Mouse (Mus musculus): Measurements from ENCODE around the gene Nup155.
"Not testable (repeated sequence)": the region's sequence is repeated elsewhere in the genome, so short reads cannot be mapped to it uniquely, and the experiment has no call there.

The Nup155 gene

DNA sequence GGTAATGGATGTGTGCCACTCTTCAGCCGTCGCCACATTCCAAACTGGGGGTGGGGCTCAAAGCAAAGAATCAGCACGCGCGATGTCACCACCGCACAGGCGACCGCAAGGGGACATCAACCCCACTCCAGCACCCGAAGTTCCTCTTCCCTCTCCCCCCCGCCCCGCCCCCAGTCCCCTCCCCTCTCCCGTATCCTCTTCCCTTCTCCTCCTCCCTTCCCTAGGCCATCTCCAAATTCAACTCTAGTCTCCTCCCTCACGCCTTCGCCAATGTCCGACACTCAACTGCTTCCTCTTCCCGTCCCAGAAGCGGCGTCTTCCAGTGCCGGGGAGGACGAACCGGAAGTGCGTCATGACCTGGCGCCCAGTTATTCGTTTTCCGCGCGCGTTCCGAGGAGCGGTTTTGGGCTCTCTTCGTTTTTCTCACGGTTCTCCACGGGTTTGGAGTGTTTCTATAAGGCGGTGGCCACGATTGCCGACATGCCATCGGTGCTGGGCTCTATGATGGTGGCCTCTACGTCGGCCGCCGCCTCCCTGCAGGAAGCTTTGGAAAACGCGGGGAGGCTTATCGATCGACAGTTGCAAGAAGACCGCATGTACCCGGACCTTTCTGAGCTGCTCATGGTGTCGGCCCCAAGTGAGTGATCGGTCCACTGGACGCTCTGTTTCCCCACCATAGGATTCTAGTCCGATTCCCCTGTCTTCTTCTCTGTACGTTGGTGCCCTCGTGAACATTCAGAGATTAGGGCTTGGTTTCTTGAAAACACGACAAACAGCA lies at the start of gene Nup155:
TSS of gene Nup155 (plus strand) at position 308 of the 778 bp plus-strand sequence.
- DNase-seq (ENCODE audit: low spot score), result peak; percentile 89

DNA sequence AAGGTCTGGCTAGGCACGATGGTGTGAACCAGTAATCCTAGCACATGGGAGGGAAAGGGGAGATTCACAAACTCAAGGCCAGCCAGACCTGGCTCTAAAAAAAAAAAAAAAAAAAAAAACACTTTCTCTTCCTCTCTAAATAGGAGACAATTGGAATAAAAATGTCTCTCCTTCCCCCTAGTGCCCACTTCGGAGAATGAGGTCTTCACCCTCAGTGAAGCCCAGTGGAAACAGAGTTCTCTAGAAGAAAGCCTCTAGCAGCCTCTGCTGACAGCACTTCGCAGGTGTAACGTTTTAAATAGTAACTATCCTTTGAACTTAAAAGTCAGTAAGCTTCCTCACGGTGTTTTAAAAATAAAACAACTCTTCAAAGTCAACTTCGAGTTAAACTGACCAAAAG lies 43.9 kb upstream of the Nup155 start:
- no peak for DNase-seq (ENCODE audit: low spot score)

DNA sequence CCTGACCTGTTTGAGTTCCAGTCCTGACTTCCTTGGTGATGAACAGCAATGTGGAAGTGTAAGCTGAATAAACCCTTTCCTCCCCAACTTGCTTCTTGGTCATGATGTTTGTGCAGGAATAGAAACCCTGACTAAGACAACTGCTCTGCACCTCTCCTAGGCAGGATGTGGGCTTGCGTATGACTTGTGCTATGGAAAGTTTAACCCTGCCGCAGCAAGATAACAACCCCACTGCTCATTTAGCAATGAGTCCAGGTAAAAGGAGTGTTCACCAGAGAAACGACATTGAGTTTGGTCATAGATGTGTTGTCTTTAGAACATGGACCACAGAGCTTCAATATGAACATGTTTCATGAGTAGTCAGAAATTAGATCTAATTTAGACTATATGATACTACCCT lies 35.9 kb upstream of the Nup155 start:
- not testable (repeated sequence) for DNase-seq (ENCODE audit: low spot score)

DNA sequence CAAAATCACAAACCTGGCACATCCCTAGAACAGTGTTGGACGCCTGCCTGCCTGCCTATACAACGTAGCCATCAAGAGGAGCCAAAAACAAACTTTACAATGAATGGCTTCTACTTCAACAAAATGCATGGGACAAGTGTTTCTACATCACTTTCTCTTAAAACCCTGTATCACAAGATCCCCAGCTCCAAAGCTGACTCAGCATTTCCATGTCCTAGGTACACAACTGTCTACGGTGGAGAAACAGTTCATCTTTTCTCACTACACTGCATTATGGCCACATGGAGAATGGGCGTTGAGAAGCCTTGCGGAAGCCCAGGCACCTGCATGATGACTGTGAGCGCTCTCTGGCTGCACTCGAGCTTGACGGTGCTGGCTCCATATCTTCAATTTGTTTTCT lies 26.9 kb upstream of the Nup155 start:
- DNase-seq (ENCODE audit: low spot score), result no peak

DNA sequence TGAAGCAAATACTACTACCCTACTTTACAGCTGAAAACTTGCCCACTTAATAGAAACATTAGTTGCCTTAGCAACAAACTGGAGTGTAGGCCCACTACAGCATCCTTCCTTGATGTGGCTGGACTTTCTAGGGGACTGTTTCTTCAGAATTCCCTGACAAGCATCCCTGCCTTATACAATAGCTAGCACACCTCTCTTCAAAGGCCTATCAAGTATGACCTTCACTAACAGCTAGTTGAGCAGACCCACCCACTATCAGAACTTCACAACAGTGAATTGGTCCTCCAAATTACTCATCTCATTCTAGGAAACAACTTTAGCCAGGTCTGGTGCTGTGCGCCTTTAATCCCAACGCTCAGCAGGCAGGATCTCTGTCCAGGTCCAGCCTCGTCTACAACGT lies 21.8 kb upstream of the Nup155 start:
- DNase-seq (ENCODE audit: low spot score), result no peak

DNA sequence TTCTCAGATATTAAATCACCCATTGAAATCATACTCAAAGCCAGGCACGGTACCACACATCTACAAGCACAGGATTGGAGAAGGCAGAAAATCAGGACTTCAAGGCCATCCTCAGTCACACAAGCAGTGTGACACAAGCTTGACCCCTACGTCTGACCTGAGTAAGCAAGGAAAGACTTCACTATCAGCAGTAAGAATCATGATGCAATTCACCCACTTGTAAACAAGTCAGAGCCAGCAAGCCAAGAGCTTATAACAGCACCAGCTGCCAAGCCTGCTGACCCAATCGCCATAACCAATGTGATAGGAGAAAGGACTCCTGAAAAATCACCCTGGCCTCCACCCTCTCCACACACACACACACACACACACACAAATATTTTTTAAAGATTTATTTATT lies 20.4 kb upstream of the Nup155 start:
- no peak for DNase-seq (ENCODE audit: low spot score)

DNA sequence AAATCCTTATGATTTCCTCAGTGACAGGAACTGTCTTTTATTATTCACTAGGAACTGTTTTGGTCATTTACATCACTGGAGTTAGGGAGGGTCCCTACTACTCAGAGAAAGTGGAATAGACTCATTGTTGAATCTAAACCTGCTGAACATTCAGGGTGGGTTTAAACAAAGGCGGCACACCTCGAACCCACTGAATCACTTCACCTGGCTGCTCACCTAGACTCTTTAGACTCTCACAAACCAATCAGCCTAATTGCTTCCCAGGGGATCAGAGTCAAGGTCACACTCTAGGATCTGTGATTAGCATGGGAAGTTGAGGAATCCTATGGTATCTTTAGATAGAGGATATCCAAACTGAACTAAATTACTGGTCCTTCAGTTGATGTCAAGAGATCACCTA lies 18.4 kb upstream of the Nup155 start:
- no peak for DNase-seq (ENCODE audit: low spot score)

DNA sequence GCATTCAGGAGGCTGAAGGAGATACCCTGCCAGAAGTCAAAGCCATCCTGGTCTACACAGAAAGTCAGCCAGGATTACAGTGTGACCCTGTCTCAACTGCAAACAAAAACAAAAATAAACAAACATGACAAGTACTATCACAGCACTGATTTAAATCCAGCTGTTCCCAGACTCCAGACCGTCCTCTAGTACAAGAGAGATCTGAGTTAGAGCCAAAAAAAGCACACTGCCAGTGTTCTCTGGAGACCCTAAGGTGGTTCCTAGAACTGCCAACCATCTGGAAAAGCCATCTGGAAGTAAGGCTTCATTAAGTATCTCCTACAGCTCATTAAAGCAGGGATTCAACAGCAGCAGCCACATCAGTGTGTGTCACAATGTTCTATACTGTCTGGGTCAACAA lies 16.4 kb upstream of the Nup155 start:
- DNase-seq (ENCODE audit: low spot score), result not testable (repeated sequence)

DNA sequence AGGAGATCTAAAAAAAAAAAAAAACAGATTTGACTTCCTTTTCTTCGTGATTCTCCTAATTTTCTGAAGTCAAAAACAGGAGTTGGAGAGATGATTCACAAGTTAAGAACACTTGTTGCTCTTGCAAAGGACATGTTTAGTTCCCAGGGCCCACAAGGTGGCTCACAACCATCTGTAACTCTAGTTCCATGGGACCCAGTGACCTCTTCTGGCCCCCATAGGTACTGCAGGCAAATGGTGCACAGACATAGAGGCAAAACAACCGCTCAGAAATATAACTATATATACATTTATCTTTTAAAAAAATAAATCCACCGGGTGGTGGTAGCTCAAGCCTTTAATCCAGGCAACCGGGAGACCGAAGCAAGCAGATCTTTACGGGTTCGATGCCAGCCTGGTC lies 11.2 kb upstream of the Nup155 start:
- DNase-seq (ENCODE audit: low spot score), result peak; percentile 84

DNA sequence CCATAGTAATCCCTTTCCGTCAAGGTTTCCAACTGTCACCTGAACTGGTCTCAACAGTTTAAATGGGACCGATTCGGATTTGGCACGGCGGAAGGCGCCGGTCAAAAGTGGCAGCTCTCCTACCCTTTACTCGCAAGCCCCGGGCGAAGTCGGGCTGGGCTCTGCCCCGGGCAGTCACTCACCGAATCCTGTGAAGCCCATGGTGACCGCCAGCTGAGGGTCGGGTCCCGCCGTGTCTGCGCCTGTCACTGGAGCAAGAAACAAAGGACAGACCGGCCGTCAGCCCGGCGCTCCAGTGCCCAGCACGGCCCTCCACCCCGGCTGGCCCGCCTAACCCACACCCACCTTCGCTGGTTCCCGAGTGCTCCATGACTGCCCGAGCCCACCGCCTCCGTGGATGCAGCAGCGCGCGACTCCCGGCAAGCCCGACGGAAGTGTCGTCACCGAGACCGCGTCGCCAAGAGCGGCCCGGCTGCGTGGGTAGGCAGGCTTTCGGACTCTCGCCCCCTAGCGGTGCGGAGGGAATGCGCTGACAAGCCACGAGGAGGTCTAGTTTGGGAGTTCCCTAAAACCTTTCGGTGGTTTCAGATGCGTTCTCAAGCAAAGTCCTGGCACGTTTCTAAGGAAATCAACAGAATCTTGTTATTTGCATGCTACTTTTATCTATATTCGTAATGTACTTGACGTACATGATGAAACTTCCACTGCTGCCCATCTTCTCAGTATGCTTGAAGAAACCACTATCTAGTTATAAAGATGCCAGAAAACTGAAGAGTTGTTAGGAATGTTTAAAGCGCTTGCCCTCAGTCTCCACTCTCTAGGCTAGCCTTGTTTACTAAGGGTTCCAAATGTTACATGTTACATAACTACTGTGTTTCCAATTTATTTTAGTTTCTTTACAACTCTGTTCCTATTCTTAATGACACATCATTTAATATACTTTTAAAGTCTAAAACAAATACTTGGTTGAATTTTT lies 10.0 kb upstream of the Nup155 start, which contains the start of gene Wdr70:
TSS of gene Wdr70 (minus strand) at position 436 of the 976 bp plus-strand sequence.
- peak; percentile 95 for DNase-seq (ENCODE audit: low spot score)

DNA sequence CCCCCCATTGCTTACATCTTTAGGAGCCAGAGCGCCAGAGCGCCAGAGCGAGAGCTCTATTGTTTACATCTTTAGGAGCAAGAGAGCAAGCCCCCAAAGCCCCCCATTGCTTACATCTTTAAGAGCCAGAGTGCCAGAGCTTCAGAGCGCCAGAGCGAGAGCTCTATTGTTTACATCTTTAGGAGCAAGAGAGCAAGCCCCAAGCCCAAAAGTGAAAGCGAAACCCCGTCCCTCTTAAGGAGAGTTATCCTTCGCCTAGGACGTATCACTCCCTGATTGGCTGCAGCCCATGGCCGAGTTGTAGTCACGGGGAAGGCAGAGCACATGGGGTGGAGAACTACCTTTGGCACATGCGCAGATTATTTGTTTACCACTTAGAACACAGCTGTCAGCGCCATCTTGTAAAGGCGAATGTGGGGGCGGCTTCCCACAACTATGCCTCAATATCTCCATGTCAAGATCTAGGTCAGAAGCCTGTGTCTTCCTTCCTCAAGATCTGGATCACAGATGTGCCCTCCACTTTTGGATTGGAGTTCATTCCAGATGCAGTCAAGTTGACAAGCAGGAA lies 7.0 kb upstream of the Nup155 start:
- not testable (repeated sequence) for DNase-seq (ENCODE audit: low spot score)

DNA sequence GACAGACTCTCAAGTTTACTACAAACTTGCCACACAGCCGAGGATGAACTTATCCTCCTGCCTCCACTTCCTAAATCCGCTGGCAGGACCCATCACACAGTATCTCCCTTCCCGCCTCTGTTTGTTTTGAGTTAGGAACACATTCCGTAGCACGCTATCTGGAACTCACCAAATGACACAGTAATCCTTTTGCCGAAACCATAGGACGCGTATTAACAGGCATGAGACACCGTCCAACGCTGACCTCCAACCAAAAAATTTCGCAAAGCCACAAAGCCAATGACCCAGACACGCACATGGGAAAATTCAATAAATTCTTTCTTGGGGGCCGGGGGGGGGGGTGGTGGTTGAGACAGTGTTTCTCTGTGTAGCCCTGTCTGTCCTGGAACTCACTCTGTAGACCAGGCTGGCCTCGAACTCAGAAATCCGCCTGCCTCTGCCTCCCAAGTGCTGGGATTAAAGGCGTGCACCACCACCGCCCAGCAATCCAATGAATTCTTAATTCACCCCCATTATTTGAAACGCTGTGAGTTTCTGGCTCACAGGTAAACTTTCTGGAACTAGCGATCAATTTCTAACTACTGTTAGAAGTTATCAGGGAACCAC lies 610 bp upstream of the Nup155 start:
- no peak for DNase-seq (ENCODE audit: low spot score)

DNA sequence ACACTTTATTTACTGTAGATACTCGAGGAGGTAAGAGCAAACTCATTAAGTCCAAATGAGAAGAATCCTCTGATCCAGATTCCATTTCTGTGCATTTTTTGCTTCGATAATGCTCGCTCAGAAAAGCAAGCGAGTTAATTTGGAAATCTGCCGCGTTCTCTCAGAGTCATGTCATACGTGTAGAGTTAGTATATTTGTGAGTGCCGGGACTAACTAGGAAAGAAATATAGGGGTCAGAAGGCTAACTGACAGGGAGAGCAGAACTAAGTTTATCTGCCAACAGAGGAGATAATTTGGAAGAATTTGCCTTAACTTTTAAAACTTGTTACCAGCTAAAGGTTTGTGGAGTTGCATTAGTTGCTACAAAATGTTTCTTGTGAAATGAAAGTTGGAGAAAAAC lies 709 bp downstream of the Nup155 start:
- no peak for DNase-seq (ENCODE audit: low spot score)

DNA sequence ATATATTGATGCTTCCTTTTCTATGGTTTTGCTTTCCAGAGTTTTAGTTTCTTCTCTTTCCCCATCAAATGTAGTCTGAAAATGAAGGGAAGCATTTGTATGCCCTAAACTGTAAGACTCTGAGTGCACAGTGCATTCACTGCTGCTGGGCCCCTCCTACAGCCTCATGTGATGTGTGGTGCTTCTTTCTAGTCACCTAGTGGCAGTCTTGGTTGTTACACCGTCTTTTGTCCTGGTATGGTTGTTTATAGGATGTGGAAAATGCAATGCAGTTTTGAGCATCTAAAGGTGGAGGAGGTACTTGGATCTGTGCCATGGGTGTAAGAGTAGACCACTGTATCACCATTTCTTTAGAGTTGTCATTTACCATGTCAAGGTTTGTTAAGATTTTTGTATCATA lies 20.2 kb downstream of the Nup155 start:
- no peak for DNase-seq (ENCODE audit: low spot score)

DNA sequence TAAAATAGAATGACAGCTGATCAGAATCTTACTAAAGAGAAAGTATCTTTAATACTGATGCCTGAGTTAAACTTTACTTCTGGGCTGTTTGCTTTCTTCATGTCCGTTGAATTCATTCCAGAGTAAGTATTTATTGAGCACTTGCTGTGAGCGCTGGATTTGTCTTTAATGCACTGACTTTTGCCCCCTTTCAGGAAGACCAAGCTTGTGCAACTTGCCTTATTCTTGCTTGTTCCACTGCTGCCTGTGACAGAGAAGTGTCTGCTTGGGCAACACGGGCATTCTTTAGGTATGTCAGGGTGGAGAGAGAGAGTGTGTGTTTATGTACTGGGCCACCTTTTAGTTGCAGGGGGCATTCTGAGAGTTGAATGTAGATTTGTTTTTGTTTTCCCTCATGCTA lies 22.2 kb downstream of the Nup155 start:
- no peak for DNase-seq (ENCODE audit: low spot score)

DNA sequence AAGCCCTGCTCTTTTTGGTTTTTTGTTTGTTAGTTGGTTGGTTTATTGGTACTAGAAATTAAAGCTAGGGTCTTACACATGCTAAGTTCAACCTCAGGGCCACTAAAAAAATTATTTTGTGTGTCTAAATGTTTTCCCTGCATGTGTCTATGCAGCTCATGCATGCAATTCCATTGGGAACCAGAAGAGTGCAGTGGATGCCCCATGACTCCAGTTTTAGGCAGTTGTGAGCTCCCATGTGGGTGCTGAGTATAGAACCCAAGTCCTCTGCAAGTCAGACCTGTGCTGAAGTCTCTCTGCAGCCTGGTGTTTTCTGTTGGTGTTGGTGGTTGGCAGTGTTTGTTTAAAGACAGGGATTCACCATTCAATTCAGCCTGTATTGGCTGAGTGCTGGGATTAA lies 22.7 kb downstream of the Nup155 start:
- DNase-seq (ENCODE audit: low spot score), result no peak

DNA sequence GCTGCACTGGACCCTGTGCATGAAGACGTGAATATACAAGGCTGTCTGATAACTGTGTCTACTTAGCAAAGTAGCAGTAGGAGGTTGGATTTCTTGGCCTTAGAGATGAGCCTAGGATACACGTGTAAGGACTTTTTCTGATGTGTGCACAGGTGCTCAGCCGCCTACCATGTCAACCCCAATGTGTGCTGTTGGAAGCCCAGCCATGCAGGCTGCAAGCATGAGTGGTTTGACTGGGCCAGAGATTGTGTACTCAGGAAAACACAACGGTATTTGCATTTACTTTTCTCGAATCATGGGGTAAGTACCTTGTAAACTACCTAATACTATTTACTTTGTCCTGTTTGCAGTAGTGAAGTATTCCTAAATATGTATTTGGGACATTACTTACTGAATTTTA lies 26.5 kb downstream of the Nup155 start:
- DNase-seq (ENCODE audit: low spot score), result no peak

DNA sequence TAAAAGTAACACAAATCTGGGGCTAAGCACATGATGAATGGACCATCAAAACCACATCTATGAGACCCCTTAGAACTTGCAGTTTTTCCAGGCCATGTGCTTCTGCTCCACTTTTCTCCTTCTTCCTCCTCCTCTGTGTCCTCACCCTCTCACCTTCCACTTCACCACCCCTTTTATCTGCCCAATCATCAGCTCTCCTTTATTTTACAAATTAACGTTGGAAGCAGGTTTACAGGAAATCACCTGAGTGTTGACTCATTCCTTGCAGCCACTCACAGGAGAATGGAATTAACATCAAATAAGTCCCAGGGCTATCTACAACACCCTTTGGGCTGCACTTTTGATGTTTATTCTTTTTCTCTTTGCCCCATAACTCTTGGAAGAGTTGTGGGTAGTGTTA lies 52.8 kb downstream of the Nup155 start:
- DNase-seq (ENCODE audit: low spot score), result no peak

DNA sequence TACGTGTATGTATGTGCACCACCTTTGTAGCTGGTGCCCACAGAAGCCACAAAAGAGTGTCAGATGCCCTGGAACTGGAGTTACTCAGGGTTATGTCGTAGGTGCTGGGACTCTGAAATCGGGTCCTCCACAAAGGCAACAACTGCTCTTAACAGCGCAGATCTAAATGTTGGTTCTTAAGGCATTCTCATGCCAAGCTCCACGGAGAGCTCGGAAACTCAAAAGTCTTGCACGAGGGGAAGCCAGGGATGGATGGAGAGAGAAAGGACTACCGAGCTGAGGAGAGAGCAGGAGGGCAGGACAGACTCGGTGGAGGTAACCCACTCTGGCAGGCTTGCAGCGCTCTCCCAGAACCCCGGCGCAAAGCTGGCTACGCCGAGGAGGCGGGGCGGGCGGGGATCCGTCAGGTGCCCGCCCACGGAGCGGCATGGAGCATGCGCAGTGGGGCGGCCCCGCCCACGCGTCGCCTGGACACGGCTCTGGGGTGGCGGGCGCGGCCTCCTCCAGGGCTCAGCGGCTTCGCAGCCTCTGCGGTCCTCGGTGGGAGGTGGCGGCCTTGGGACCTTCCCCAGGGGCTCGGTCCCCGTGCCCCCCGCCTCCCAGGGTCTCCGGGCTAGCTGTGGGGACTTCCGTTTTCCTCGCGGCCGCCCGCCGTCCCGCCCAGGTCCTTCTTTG lies 59.7 kb downstream of the Nup155 start, which contains the start of gene Cplane1:
TSS of gene Cplane1 (plus strand) at position 516 of the 675 bp plus-strand sequence.
- peak; percentile 89 for DNase-seq (ENCODE audit: low spot score)

DNA sequence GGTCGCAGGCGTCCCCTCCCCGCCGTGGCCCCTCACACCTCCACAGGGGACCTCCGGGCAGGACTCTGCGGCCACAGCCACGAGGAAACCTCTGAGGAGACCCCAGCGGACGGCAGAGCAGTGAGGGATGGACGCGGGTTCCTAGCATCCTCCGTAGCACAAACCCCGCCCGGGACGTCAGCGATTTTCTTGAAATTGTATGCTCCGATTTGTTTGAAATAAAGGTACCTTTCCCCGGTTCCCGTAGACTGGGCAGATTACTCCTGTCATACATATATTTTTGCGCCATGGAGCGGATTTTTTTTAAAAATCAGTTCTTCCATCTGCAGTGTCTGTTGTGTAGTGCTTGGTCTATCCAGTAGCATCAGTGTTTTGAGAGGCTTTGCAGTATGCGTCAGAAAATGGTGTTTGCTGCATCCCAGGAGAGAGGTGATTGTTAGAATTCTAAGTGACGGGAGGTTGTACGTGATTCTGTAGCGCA lies 60.2 kb downstream of the Nup155 start:
- DNase-seq (ENCODE audit: low spot score), result peak; percentile 9

DNA sequence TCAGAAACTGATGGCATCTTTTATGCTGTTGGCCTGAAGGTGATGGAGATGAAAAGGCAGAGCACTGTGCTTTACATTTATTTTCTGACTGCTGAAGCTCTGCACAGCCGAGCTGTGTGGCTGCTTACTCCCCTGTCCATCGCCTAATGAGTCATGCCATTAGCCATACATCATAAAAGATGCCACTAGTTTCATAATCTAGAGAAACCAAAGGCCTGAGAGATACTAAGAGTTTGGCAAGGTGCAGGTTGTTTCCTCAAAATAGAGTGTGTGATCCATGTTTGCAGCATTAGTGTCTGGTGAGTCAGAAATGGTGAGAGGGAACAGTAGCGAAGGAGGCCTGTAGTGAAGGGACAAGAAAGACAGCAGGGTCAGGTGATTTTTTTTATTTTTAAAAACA lies 80.5 kb downstream of the Nup155 start:
- no peak for DNase-seq (ENCODE audit: low spot score)

Measured in c-Kit-positive CD71-positive TER-119-positive erythroid progenitor cells, embryonic 14.5 days (primary cell).